Mouse (Mus musculus) layer of hippocampus, adult 8-10 months (tissue): ENCODE measurements around the gene Ap2a2. TPM values are rescaled to one million over a fixed set of nuclear protein-coding genes. Genes with fewer than 3 reads are reported as not detected.
"Not testable (repeated sequence)": the region's sequence is repeated elsewhere in the genome, so short reads cannot be mapped to it uniquely, and the experiment has no call there.

ENCODE experiments used
- DNase-seq, 2 experiments: peaks; one replicate each; pipeline ENCODE4 v3.0.0; 2022; ENCODE audit warnings: low spot score in 2 of 2
- total RNA-seq, 4 experiments: library from RNA; stranded (reverse); gene quantifications; 2 replicates each; pipeline ENCODE4 v1.2.4; 2022

Ap2a2 gene
- total RNA-seq, 4 experiments from 2014 or later = 217 to 253 (median 230) TPM

DNA sequence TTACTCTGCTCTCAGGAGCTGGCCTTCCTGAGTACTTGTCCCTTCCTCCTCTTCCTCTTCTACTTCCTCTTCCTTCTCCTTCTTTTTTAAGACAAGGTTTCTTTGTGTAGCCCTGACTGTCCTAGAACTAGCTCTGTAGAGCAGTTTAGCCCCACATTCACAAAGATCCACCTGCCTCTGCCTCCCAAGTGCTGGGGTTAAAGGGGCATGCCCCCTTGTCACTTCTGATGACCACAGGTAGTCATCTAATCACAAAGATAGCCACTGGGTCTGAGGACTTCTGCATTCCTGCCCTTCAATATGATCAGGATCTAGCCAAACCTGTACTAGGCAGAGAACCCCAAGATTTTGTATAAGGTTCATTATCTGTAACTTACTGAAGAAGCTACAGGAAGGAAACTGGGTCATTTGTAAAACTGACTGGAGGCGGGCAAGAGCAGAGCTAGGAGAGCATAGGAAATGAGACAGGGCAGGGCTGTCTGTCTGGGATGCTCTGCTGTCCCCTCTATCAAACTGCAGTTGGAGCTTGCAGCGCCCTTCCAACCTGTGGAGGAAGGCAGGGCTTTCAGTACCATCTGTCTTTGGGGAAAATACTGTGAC is 2.1 kb upstream of the Ap2a2 start:
- DNase-seq = no peak

DNA sequence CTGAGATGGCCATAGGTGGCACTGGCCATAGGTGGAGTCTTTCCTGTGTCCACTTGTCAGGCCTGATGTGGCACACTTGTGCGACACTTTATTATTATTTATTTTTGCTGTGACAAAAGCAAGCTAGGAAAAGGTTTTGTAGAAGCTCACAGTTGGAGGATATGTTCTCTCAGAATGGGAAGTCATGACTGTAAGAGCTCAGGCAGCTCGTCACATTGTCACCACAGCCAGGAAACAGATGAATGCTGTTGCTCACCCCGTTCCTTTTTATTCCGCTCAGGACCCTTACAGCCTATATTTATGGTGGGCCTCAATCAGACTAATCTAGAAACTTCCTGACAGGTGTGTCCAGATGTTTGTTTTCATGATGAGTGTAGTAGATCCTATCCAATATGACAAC is 1.5 kb upstream of the Ap2a2 start:
- no peak for DNase-seq

DNA sequence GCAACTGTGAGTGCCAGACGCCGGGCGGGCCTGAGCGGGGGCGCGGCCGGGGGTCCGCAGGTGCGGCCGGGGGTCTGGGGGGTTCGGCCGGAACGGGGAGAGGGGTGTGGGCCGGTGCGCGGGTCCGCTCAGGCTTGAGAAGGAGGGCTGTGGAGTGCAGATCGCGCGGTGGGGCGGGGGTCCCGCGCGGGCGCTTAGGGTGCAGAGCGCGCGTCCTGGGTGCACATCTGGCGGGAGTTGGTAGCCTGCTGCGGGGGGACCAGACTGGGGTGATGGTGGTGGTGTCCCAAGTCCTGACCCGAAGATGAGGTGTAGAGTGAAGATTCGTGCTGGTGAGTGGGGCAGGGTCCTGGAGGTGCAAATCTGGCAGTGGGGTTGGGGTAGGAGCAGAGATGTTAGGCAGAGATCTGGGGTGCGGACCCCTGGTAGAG is 463 bp downstream of the Ap2a2 start:
- DNase-seq = no peak

DNA sequence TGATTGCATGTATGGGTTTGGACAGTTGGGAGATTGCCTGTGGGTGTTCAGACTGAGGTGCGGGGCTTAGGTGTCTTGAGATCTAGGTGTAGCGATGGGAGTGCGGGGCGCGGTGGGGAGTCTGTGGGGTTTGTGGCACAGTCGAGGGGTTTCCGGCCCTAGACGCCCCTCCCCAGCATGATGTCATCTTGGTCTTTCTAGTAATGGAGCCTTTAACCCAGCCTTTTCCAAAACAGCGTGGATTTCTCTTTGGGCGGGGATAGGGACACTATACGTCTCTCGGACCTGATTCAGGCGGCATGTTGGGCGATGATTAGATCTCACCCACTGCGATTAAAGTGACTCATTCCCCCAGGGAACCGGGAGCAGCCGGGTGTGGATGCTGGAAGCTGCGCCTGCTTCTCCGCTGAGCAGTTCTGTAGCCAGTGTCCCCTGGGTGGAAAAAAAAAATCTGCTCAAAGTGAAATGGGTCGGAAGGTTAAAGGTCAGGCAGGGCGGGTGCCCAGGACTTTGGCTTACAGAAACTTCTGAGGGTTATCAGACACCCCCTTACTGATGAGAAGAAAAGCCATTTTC is 967 bp downstream of the Ap2a2 start:
- peak; percentile 43 to 44 for DNase-seq

DNA sequence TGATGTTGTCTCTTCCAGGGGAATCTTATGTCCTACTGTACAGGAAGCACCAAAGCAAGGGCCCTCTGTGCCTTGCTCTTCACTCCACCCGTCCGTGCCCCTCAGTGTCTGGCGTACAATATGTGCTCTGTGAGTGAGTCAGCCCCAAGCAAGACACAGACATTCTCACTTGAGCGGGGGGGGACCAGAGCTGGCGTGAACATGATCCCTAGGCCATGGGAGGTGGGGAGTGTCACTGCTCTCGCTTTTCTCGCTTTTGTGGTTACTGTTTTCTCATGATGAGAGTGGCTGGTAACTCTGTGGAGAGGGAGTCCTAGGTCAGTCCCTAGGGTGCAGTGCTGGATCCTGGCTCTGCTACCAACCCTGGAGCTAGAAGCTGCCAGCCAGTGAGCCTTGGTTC is 2.6 kb downstream of the Ap2a2 start:
- DNase-seq = no peak

DNA sequence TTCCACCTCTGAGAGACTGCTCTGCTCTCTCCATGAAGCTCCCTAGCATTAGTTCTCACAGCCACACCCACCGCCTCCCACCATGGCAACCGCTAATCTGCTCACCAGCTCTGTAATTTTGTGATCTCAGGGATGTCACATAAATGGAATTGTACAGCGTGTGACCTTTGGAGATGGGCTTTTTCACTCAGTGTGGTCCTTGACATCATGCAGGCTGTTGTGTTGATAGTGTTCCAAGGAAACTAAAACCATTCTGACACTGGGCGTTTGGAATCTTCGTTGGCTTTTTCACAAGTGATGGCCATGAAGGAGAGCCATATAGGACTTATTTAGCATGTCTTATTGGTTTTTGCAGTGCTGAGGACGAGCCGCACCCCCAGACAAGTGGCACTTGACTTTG is 4.6 kb downstream of the Ap2a2 start:
- no peak for DNase-seq

DNA sequence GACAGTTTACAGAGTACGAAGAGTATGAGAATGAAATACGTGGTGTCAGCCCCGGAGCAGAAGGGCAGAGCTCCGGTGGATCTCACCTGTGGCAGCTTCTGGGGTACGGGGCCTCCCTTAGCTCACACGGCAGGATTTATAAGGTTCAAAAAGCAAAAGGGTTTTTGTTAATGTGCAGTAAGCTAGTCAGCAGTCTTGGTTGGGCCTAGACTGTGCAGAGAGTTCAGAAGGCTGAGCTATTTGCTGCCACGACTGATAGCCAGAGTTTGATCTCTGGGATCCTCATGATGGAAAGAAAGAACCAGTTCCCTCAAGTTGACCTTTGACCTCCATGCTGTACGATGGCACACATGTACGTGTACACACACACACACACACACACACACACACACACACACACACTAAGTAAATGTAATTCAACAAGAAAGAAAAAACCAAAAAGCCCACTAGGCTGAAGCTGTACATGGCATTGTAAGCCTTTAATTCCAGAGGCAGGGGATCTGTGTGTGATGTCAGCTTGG is 7.4 kb downstream of the Ap2a2 start:
- no peak for DNase-seq

DNA sequence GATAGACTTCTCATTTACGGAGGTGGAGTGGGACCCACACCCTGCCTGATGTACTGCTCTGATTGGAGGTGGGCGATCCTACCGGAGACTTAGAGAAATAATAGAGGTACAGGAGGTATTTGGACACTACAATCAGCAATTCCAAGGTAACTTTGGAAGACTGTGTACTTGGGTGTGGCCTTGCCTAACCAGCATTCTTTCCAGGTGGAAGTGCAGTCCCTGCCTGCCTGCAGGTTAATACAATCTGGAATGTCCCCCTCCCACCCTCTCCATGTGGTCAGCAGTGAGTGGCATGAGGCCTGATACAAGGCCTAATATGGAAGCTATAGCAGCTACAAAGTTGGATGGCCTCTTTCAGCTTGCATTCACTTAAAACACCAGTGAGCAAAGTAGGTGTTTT is 7.9 kb downstream of the Ap2a2 start:
- no peak for DNase-seq

DNA sequence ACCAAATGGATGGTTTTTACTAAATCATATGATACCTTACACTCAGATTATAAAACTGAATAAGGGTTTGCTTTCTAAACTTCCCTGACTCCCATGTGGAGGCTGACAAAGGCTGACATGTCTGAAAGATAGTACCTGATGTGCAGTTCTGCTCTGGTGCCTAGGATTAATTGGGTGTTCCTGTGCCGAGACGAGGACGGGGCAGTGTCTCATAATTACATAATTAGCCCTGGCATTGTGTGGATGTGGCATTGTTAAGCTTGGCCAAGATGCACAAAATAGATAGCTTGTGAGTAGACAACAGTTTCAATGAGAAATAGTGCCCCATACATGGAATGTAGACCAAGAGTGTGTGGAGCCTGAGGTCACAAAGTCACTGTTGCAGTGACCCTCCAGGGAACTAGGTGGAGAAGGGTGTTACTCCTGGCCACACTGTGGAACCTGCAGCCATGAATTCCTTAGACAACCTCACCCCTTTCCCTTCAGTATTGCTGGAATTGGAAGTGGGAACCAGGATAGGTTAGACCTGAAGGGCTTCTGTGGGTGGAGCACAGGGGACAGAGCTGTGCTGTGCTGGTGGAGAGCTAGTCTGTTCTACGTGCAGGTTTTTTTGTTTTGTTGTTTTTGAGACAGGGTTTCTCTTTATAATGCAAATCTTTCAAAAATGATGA is 8.8 kb downstream of the Ap2a2 start:
- no peak for DNase-seq

DNA sequence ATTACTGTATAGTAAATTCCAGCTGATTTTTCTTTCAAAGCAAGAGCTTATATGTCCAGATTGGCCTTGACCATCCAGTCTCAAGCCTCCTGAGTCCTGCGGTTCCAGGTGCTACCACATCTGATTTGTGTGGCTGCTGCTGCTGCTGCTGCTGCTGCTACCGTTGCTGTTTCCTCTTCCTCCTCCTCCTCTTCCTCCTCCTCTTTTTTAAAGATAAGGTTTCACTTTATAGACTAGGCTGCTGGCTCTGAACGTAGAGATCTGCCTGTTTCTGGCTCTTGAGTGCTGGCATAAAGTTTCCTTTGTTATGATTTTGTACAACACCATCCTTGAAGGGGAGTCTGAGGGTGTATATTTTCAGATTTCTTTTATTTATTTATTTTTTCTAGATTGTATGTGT is 12.1 kb downstream of the Ap2a2 start:
- DNase-seq = no peak

DNA sequence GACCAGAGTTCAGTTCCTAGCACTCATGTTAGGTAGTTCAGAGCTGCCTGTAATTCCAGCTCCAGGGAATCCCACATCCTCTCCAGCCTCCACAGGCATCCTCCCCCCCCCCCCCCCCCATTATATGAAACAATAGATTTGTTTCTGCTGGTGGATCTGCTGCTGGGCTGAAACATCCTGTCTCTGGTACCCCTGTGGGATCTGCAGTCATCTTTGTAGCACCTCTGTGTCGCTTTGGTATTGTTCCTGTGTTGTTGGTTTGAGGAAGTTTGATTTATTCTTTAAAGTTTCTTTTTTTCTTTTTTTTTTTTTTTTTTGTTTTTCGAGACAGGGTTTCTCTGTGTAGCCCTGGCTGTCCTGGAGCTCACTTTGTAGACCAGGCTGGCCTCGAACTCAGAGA is 13.5 kb downstream of the Ap2a2 start:
- no peak for DNase-seq

DNA sequence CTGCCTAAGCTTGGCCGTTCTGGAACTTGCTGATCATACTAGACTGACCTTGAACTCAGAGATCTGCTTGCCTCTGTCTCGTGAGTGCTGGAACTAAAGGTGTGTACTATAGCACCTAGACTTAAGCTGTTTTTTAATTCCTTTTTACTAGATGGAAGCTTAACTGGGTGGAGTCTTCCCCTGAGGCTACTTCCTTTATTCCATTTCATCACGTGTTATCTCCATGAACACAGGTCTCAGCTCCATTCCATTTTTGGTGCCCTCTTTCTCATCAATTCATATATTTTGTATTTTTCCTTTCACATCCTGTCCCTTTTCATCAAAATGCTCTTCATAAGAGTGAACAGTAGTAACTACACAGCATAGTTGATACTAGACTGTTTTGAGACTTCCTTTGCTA is 15.8 kb downstream of the Ap2a2 start:
- no peak for DNase-seq

DNA sequence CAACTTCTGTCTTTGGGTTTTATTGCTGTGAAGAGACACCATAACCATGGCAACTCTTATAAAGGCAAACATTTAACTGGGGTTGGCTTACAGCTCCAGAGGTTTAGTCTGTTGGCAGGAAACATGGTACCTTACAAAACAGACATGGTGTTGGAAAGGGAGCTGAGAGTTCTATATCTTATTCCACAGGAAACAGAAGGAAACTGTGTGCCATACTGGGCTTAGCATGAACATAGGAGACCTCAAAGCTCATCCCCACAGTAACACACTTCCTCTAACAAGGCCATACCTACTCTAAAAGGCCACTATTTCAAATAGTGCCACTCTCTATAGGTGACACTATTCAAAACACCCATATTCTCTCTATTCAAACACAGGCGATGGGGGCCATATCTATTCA is 16.5 kb downstream of the Ap2a2 start:
- no peak for DNase-seq

DNA sequence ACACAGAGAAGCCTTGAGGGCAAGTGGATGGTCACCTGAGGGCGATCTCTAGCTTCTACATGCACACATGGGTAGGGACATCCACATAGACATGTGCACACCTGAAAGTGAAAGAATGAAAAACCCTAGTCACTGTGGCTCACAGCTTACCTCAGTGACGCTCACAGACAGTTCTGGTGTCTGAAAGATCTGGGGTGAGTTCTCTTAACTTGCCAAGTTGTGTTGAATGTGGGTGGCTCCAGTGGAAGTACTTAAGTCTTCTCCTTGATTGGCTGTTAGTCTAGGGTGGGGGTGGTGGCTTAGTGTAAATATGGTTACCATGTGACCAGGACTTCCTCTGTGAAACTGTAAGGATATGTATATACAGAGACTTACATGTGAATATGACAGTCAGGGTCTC is 17.0 kb downstream of the Ap2a2 start:
- DNase-seq = no peak

DNA sequence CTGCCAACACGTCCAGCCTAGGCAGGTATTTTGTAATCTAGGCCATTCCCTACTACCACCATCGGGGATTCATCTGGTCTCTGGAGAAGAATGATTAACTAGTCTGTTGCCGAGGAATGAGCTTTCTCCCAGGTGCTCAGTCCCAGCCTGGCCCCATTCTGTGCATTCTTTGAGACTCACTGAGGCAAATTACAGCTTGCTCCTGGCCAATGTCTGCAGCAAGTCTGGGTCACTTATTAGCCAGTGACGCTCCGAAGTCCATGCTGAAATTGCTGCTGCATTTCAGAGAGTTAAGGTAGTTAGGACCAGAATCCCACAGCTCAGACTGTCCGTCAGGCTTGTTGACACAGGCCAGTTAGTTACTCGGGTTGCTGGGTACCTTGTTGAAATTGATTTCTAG is 19.4 kb downstream of the Ap2a2 start:
- DNase-seq = no peak

DNA sequence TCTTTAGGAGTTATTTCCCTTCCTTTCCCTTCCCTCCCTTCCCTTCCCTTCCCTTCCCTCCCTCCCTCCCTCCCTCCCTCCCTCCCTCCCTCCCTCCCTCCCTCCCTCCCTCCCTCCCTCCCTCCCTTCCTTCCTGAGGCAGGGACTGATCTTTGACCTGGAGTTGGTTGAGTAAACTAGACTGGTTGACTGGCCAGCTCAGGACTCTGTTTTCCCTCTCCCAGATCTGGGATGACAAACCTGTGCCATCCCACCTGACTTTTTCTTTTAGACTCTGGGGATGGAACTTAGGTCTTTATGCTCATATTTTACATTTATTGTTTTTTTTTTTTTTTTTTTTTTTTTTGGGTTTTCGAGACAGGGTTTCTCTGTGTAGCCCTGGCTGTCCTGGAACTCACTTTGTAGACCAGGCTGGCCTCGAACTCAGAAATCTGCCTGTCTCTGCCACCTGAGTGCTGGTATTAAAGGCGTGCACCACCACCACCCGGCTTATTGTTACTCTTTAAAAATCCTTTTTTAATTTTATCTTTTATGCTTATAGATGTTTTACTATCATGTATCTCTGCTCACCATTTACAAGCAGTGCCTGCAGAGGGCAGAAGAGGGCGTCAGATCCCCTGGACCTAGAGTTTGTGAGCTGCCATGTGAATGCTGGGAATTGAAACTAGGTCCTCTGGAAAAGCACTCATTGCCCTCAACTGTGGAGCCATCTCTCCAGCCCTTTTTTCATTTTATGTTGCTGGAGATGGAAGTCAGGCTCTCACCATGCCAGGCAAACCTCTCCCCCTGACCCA is 22.3 kb downstream of the Ap2a2 start:
- no peak for DNase-seq

DNA sequence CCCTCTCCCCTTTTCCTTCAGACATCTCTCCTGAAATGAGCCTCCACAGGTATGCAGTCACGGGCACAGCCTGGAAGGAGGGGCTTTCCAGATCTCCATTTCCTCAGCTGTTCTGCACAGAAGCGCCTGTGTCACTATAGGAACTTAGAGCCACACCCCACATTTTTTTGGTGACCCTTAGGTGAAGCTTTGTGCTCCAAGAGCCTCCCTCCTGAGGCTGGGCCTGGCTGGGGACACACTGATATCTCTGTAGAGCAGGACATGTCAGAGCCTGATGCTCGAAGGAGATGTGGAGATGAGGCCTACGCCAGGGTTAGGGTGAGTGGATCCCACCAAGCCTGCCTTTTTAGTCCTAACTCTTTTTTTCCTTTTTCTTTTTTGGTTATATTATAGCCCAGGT is 23.3 kb downstream of the Ap2a2 start:
- no peak for DNase-seq

DNA sequence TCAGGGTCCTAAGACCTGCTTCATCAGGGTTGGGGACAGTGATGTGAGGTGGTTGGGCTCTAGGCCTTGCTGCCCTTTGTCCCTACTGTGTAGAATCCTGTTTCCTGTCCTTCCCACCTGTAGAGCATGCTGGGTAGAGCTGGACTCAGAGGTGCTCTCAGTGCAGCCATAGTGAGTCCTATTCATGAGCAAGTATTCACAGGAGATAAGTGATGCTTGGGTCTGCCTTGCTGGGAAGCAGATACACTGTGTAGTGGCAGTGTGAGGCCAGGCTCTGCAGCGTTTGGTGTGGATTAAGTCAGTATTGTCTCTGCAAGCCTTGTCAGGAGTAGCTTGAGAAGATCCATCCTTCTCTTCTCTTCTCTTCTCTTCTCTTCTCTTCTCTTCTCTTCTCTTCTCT is 23.9 kb downstream of the Ap2a2 start:
- no peak for DNase-seq

DNA sequence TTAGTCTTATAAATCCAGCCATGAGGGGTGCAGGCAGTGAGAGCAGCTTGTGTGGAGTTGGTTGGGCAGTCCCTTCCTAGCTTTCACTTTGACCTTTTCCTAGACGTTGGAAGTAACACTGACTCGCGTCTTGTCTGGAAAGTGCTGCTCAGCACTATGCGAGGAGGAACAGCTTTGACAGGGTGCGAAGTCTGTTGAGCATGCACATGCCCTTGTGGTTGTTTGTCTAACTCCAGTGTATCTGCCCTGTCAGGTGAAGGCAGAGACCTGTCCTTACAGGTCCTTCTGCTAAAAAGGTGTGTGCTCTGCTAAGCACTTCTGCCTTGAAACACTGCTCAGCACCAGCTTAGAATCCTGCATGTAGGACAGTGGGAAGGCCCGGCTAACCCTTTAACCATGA is 26.9 kb downstream of the Ap2a2 start:
- DNase-seq = no peak

DNA sequence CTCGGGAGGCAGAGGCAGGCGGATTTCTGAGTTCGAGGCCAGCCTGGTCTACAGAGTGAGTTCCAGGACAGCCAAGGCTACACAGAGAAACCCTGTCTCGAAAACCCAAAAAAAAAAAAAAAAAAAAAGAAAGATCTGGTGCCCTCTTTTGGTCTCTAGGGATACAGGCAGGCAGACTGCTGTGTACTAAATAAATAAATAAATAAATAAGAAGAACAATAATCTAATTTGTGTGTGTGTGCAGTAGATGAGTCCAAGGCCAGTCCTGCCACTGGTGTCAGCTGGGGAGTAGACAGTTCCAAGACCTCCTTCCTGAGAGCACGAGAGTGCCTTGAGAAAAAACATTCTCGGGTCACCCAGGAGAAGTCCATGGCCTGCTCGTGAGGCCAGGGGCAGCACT is 28.3 kb downstream of the Ap2a2 start:
- not testable (repeated sequence) for DNase-seq

DNA sequence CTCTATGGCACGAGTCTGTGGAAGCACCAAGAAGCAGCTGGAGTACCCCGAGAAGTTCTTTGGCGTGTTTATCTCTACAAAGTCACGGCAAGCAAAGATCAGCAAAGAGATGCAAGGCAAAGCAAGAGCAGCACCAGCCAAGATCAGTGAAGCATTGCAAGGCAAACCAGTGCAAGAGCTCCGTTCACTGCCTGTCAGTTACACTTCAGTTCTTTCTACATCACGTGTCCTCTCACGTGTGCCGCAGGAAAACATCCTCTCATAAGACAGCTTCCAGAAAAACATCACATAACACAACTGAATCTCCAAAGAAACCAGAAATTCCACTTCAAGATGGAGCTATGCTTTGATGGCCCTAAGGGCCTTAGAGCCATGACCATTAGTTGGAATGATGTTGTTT is 29.0 kb downstream of the Ap2a2 start:
- DNase-seq = no peak

DNA sequence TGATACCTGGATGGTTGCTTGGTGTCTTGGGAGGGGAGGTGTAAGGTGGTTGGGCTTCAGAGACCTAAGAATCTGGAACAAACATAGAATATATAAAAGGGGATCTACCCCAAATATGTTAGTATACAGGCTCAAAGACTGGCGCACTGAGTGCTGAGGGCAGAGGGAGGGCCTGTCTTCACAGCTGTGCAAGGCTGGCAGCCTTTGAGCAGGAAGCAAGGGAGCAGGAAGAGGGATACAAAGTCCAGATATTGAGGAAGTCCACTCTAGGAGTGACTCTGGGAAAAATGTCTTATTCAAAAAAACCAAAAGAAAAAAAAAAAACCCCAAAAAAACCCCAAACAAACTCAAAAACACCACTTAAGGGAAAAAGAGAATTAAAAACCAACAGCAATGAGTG is 30.1 kb downstream of the Ap2a2 start:
- DNase-seq = no peak
